Mouse (Mus musculus) kidney, adult 8-10 months (tissue): Measurements from ENCODE around the gene Tmem184b.

ENCODE experiments used
- DNase-seq, 2 experiments: peaks; one replicate each; pipeline ENCODE4 v3.0.0; 2022

The Tmem184b gene

GRCm38 (mm10) chr15:79429994-79430393, 26.6 kb upstream of the Tmem184b start:
- DNase-seq, result peak in 1 of 2 experiments; percentile 46

- DNase-seq, result no peak
Measured at GRCm38 (mm10) chr15:79429527-79429926, 26.2 kb upstream of the Tmem184b start.

- DNase-seq, result no peak
Measured at GRCm38 (mm10) chr15:79428616-79429015, 25.2 kb upstream of the Tmem184b start.

- no peak for DNase-seq
Measured at GRCm38 (mm10) chr15:79427516-79427915, 24.1 kb upstream of the Tmem184b start.

- DNase-seq, result peak; percentile 55 to 75
Measured at GRCm38 (mm10) chr15:79425516-79425915, 22.1 kb upstream of the Tmem184b start.

GRCm38 (mm10) chr15:79424602-79425001, 21.2 kb upstream of the Tmem184b start:
- no peak for DNase-seq

- no peak for DNase-seq
Measured at GRCm38 (mm10) chr15:79422715-79423243, 19.4 kb upstream of the Tmem184b start.

- DNase-seq, result no peak
Measured at GRCm38 (mm10) chr15:79418677-79419076, 15.3 kb upstream of the Tmem184b start.

GRCm38 (mm10) chr15:79418265-79418664, 14.9 kb upstream of the Tmem184b start:
- DNase-seq, result no peak

GRCm38 (mm10) chr15:79417379-79417778, 14.0 kb upstream of the Tmem184b start:
- no peak for DNase-seq

- no peak for DNase-seq
Measured at GRCm38 (mm10) chr15:79416460-79417085, 13.2 kb upstream of the Tmem184b start.

- no peak for DNase-seq
Measured at GRCm38 (mm10) chr15:79414513-79414912, 11.1 kb upstream of the Tmem184b start.

GRCm38 (mm10) chr15:79413802-79414201, 10.4 kb upstream of the Tmem184b start:
- no peak for DNase-seq

- no peak for DNase-seq
Measured at GRCm38 (mm10) chr15:79413201-79413600, 9.8 kb upstream of the Tmem184b start.

- no peak for DNase-seq
Measured at GRCm38 (mm10) chr15:79411363-79412065, 8.1 kb upstream of the Tmem184b start.

GRCm38 (mm10) chr15:79409077-79409573, 5.8 kb upstream of the Tmem184b start:
- no peak for DNase-seq

- DNase-seq, result no peak
Measured at GRCm38 (mm10) chr15:79406564-79406963, 3.2 kb upstream of the Tmem184b start.

- DNase-seq, result no peak
Measured at GRCm38 (mm10) chr15:79404277-79404676, 908 bp upstream of the Tmem184b start.

- no peak for DNase-seq
Measured at GRCm38 (mm10) chr15:79403763-79404210, 418 bp upstream of the Tmem184b start.

- DNase-seq, result no peak
Measured at GRCm38 (mm10) chr15:79402176-79402575, 1.2 kb downstream of the Tmem184b start.

- DNase-seq, result no peak
Measured at GRCm38 (mm10) chr15:79400975-79401365, 2.4 kb downstream of the Tmem184b start.

- DNase-seq, result no peak
Measured at GRCm38 (mm10) chr15:79400134-79400974, 3.0 kb downstream of the Tmem184b start.
